Mouse (Mus musculus): Measurements from ENCODE around the gene Pkd1. TPM values are rescaled to one million over a fixed set of nuclear protein-coding genes. Genes with fewer than 3 reads are reported as not detected.

Pkd1 gene
- polyA plus RNA-seq, 1 experiment = 63.1 TPM

DNA sequence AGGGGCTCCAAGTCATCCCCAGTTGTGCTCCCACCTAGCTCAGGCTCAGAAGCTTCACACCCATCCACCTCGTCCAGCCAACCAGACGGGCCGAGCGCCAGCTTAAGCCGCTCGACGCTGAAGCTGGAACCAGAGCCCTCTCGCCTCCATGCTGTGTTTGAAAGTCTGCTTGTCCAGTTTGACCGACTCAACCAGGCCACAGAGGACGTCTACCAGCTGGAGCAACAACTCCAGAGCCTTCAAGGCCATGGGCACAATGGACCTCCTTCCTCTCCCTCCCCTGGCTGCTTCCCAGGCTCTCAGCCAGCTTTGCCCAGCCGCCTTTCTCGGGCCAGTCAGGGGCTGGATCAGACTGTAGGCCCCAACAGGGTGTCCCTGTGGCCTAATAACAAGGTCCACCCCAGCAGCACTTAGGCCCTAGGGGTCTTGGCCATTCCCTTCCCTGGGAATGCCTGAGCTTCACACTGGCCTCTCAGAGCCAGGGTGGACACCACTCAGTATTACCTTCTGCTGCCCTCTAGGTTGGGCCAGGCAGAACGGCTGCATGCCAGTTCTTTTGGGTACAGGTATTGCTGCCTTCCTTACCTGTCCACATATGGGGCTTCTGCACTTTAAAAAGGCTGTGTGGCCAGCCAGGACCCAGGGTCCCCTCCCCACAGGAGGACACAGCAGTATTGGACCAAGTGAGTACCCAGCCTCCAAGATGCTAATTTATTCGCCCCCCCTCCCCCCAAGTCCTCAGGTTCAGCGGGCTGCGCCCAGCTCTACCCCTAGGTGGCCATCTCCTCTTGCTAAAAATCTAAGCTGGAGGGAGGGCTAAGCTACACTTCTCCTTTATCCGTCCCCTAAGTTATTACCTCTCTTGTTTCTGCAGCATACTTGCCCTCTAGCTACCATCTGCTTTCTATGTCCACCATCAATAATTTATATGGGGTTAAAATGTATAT, 45.8 kb downstream of the Pkd1 start:
- Histone ChIP-seq H3K27ac (ENCODE audit: insufficient read depth, low read length) (no peak overlapping the region), H3K4me3 (ENCODE audit: insufficient read depth, low read length) (no peak overlapping the region), H3K4me1 (ENCODE audit: control insufficient read depth, insufficient read depth, low read length) (no peaks in the 10 kb centered on the region)
- TF ChIP-seq CTCF (IDR thresholded peaks at IDR 0.05; ENCODE audit: borderline replicate concordance, insufficient read depth, low read length) (no peak), POLR2A (IDR thresholded peaks at IDR 0.05; ENCODE audit: low read depth, low read length) (no peak)

DNA sequence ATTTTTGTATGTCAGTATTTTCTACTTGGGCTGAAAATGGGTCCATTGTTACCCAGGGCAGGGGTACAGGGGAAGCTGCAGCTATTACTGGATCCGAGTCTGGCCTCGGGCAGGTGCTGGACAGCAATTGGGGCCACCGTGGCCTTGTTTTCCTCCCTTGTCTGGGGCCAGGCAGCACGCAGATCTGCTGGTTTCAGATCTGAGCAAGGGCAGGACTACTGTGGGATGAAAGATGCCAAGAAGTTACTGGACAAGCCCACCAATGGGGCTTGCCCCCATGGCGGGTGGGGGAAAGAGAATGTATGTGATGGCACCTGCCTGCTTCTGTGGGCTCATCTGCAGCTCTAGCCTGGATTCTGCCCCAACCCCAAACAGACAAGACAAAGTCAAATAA, 46.4 kb downstream of the Pkd1 start:
- Histone ChIP-seq H3K27ac (ENCODE audit: insufficient read depth, low read length) (no peak overlapping the region), H3K4me3 (ENCODE audit: insufficient read depth, low read length) (no peak overlapping the region), H3K4me1 (ENCODE audit: control insufficient read depth, insufficient read depth, low read length) (no peaks in the 10 kb centered on the region)
- TF ChIP-seq POLR2A (IDR thresholded peaks at IDR 0.05; ENCODE audit: low read depth, low read length) (no peak), CTCF (IDR thresholded peaks at IDR 0.05; ENCODE audit: borderline replicate concordance, insufficient read depth, low read length) (no peak)

DNA sequence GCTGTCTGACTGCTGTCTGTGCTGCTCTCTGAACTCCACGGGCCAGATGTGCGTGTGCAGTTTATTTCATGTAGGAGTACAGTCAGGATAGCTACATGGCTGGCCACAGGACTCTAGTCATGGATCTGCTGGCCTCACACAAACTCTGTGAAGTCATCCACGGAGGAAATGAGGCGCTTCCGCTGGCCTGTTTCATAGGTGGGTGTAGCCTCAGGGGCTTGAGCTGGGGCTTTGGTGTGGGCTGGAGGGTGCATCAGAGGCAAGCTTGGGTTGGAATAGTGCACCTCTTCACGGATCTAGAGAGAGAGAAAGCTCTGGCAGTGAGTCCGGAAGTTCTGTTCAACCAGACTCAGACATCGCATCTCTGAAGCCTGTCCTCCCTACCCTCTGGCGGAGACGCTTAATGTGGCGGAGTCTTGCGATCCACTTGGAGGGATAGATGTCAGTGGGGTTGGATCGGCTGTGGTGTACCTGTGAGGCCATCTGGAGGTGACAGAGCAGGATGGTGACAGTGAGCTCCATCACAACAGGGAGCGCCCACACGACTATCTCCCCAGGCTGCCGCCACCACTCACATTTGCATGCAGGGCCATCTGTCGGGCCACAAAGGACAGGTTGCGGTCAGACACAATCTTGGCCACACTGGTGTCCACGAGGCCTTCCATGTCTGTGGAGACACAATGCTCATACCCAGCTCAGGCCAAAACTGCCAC, 47.0 kb downstream of the Pkd1 start:
- H3K4me3 ChIP-seq (ENCODE audit: insufficient read depth, low read length) = no peak overlapping the region
- TF ChIP-seq POLR2A (IDR thresholded peaks at IDR 0.05; ENCODE audit: low read depth, low read length) (no peak), CTCF (IDR thresholded peaks at IDR 0.05; ENCODE audit: borderline replicate concordance, insufficient read depth, low read length) (no peak)
- H3K4me1 ChIP-seq (ENCODE audit: control insufficient read depth, insufficient read depth, low read length) = no peaks in the 10 kb centered on the region
- no peak overlapping the region for H3K27ac ChIP-seq (ENCODE audit: insufficient read depth, low read length)

DNA sequence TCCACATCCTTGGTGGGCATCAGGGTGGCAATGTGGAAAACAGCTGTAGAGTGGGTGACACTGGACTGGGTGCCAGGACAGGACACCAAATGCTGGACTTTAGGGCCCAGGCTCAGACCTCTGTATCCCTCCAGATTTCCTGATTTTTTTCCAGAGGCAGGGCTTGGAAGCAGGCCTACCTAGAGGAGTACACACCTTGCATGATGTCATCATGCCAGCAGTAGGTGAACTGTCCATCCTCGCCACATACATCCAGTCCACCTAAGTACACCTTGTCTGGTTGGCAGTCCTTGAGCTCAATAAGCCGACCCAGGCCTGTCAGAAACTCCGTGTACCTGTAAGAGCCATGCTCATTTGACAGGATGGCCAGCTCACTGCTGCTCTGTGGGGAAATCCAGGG, 48.4 kb downstream of the Pkd1 start:
- no peaks in the 10 kb centered on the region for H3K4me1 ChIP-seq (ENCODE audit: control insufficient read depth, insufficient read depth, low read length)
- H3K27ac ChIP-seq (ENCODE audit: insufficient read depth, low read length) = no peak overlapping the region
- H3K4me3 ChIP-seq (ENCODE audit: insufficient read depth, low read length) = no peak overlapping the region
- TF ChIP-seq POLR2A (IDR thresholded peaks at IDR 0.05; ENCODE audit: low read depth, low read length) = no peak
- TF ChIP-seq CTCF (IDR thresholded peaks at IDR 0.05; ENCODE audit: borderline replicate concordance, insufficient read depth, low read length) = no peak

DNA sequence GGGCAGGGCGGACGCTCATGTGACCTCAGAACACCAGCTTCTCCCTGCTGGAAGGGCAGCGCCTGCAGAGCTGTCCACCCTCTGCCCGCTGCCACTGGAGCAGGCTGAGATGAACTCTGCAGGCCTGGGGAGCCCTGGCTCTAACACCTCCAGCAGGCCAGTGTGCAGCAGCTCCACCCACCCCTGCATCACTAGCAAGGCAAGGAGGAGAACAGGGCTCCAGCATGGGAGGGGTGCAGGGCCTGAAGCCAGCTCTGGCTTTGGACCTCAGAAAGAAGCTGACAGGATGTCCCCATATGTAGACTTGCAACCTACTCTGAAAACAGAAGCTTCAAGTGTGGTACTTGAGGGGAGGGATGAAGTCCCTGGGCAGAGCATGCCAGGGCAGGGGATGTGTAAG, 50.9 kb downstream of the Pkd1 start:
- TF ChIP-seq POLR2A (IDR thresholded peaks at IDR 0.05; ENCODE audit: low read depth, low read length) (no peak), CTCF (IDR thresholded peaks at IDR 0.05; ENCODE audit: borderline replicate concordance, insufficient read depth, low read length) (no peak)
- no peak overlapping the region for H3K4me3 ChIP-seq (ENCODE audit: insufficient read depth, low read length)
- no peaks in the 10 kb centered on the region for H3K4me1 ChIP-seq (ENCODE audit: control insufficient read depth, insufficient read depth, low read length)
- no peak overlapping the region for H3K27ac ChIP-seq (ENCODE audit: insufficient read depth, low read length)

DNA sequence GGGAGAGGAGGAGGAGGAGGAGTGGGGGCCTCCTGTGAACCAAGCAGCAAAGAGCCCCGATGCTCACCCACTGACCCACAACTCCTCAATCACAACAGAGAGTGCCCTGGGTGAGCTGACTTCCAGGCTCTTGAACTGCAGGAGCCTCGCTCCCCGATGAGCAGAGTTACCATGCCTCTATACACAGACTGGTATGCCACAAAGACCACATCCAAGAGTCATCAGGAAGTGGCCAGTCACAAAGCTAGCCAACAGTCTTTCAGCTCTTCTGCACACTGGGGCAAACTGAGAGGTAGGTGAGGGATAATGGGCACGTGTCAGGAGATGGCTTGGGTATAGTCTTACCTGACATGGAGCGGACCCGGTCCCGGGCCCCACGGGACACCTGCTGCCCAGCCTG, 54.3 kb downstream of the Pkd1 start:
- Histone ChIP-seq H3K4me1 (ENCODE audit: control insufficient read depth, insufficient read depth, low read length) (no peaks in the 10 kb centered on the region), H3K4me3 (ENCODE audit: insufficient read depth, low read length) (no peak overlapping the region), H3K27ac (ENCODE audit: insufficient read depth, low read length) (no peak overlapping the region)
- TF ChIP-seq POLR2A (IDR thresholded peaks at IDR 0.05; ENCODE audit: low read depth, low read length) (no peak), CTCF (IDR thresholded peaks at IDR 0.05; ENCODE audit: borderline replicate concordance, insufficient read depth, low read length) (no peak)

DNA sequence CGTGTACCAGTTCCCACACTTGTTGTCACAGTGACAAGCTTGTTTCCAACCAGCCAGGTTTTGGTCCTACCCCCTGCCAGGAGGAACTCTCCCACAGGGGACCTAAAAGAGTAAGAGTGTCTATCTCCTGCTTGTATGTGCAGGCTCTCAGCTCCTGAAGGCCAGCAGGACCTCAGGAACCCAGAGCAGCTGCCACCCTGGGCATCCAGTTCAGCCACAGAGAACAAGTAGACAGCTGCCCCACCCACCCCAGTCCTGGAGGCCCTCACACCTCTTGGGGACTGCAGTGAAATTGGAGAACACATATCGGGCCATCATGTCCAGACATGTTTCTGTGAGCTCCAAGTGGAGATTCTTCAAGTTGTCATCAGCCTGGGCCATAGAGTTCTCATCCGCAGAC, 54.9 kb downstream of the Pkd1 start:
- H3K27ac ChIP-seq (ENCODE audit: insufficient read depth, low read length) = peak overlapping the region; percentile 28; the same call in 1 of the 2 replicates
- no peak overlapping the region for H3K4me3 ChIP-seq (ENCODE audit: insufficient read depth, low read length)
- no peaks in the 10 kb centered on the region for H3K4me1 ChIP-seq (ENCODE audit: control insufficient read depth, insufficient read depth, low read length)
- TF ChIP-seq CTCF (IDR thresholded peaks at IDR 0.05; ENCODE audit: borderline replicate concordance, insufficient read depth, low read length) (no peak), POLR2A (IDR thresholded peaks at IDR 0.05; ENCODE audit: low read depth, low read length) (no peak)

DNA sequence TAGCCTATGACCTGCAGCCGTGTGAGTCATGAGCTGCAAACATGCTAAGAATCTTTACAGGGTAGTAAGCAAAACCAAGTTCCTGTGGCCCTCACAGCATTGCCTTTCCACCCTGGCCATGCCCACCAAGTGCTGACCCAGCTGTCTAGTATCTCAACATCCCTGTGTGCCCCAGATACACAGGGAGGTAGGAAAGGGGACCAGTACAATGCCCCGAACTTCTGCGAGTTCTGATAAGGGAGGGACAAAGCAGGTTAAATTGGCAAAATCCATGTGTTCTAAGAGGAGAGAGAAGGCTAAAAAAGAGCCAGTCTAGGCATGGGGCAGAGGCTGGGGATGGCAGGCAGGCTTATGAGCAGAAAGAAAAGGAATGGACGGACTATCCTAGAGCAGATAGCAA, 58.7 kb downstream of the Pkd1 start:
- Histone ChIP-seq H3K4me3 (ENCODE audit: insufficient read depth, low read length) (no peak overlapping the region), H3K4me1 (ENCODE audit: control insufficient read depth, insufficient read depth, low read length) (peaks cover 6% of the 10 kb centered on the region), H3K27ac (ENCODE audit: insufficient read depth, low read length) (no peak overlapping the region)
- no peak for TF ChIP-seq POLR2A (IDR thresholded peaks at IDR 0.05; ENCODE audit: low read depth, low read length)
- no peak for TF ChIP-seq CTCF (IDR thresholded peaks at IDR 0.05; ENCODE audit: borderline replicate concordance, insufficient read depth, low read length)

DNA sequence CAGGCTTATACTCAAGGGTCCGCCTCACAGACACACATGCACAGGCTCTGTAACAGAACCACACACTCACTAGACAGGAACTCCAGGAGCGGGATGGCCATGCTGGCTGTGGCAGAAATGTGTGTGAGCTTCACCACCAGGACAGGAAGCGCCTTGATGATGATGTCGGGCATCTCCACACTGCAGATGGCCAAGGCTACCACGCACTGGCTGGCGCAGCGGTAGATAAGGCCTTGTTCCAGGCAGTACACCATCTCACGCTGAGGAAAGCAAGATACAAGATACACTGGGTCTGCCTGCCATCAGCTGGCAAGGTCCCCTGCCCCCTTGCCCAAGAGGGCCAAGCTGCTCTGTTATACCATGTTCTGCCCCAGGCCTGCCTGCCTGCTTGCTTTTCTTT, 59.2 kb downstream of the Pkd1 start:
- Histone ChIP-seq H3K4me3 (ENCODE audit: insufficient read depth, low read length) (no peak overlapping the region), H3K27ac (ENCODE audit: insufficient read depth, low read length) (no peak overlapping the region), H3K4me1 (ENCODE audit: control insufficient read depth, insufficient read depth, low read length) (peaks cover 6% of the 10 kb centered on the region)
- no peak for TF ChIP-seq CTCF (IDR thresholded peaks at IDR 0.05; ENCODE audit: borderline replicate concordance, insufficient read depth, low read length)
- TF ChIP-seq POLR2A (IDR thresholded peaks at IDR 0.05; ENCODE audit: low read depth, low read length) = no peak

DNA sequence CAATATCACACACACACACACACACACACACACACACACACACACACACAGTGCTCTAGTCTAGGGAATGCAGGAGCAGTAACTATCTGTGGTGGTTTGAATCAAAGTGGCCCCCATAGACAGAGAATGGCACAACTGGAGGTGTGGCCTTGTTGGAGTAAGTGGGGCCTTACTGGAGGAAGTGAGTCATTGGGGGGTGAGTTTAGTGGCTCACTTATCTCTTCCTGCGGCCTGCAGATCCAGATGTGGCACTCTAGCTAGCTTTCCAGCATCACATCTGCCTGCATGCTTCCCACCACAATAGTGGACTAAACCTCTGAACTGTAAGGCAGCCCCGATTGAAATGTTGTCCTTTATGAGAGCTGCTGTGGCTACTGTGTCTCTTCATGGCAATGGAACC, 61.1 kb downstream of the Pkd1 start:
- H3K4me1 ChIP-seq (ENCODE audit: control insufficient read depth, insufficient read depth, low read length) = peaks cover 6% of the 10 kb centered on the region
- no peak for TF ChIP-seq POLR2A (IDR thresholded peaks at IDR 0.05; ENCODE audit: low read depth, low read length)
- TF ChIP-seq CTCF (IDR thresholded peaks at IDR 0.05; ENCODE audit: borderline replicate concordance, insufficient read depth, low read length) = no peak
- no peak overlapping the region for H3K27ac ChIP-seq (ENCODE audit: insufficient read depth, low read length)
- no peak overlapping the region for H3K4me3 ChIP-seq (ENCODE audit: insufficient read depth, low read length)
